Mouse (Mus musculus) ovary, postnatal 10 days (tissue): ENCODE measurements at regions not wholly inside any gene's neighbourhood (a gene's known extent, or its start where the extent isn't known, plus 50 kb on each side); places are given as distances from the start of the nearest gene placed in this dataset.
"Not testable (repeated sequence)": the region's sequence is repeated elsewhere in the genome, so short reads cannot be mapped to it uniquely, and the experiment has no call there.

Experiments
- DNase-seq: peaks from one replicate; pipeline ENCODE4 v3.0.0; 2022; ENCODE audit warnings: low spot score

GRCm38 (mm10) chr1:14109190-14109482 lies 1984.0 kb downstream of the 4930444P10Rik start:
- DNase-seq, result no peak

- DNase-seq, result no peak
Measured at GRCm38 (mm10) chr1:14108450-14109189, 1984.5 kb downstream of the 4930444P10Rik start.

- not testable (repeated sequence) for DNase-seq
Measured at GRCm38 (mm10) chr1:14105521-14105920, 1987.6 kb downstream of the 4930444P10Rik start.

- DNase-seq, result no peak
Measured at GRCm38 (mm10) chr1:14104529-14104928, 1988.6 kb downstream of the 4930444P10Rik start.

GRCm38 (mm10) chr1:14099031-14099430 lies 1994.1 kb downstream of the 4930444P10Rik start:
- no peak for DNase-seq

- DNase-seq, result no peak
Measured at GRCm38 (mm10) chr1:14097567-14098228, 1995.4 kb downstream of the 4930444P10Rik start.

GRCm38 (mm10) chr1:14064856-14065255 lies 2028.3 kb downstream of the 4930444P10Rik start:
- no peak for DNase-seq

GRCm38 (mm10) chr1:14036163-14036562 lies 2057.0 kb downstream of the 4930444P10Rik start:
- no peak for DNase-seq

- no peak for DNase-seq
Measured at GRCm38 (mm10) chr1:14011484-14011883, 2081.6 kb downstream of the 4930444P10Rik start.

- no peak for DNase-seq
Measured at GRCm38 (mm10) chr1:14010789-14011188, 2082.3 kb downstream of the 4930444P10Rik start.

GRCm38 (mm10) chr1:14002550-14002949 lies 2090.6 kb downstream of the 4930444P10Rik start:
- DNase-seq, result no peak

- no peak for DNase-seq
Measured at GRCm38 (mm10) chr1:14001431-14001830, 2091.7 kb downstream of the 4930444P10Rik start.

- DNase-seq, result no peak
Measured at GRCm38 (mm10) chr1:14000605-14001395, 2092.3 kb downstream of the 4930444P10Rik start.

- DNase-seq, result no peak
Measured at GRCm38 (mm10) chr1:13998178-13998708, 2094.9 kb downstream of the 4930444P10Rik start.

- no peak for DNase-seq
Measured at GRCm38 (mm10) chr1:13993825-13994509, 2099.2 kb downstream of the 4930444P10Rik start.

GRCm38 (mm10) chr1:13992978-13993377 lies 2100.1 kb downstream of the 4930444P10Rik start:
- DNase-seq, result no peak

GRCm38 (mm10) chr1:13989360-13989759 lies 2103.8 kb downstream of the 4930444P10Rik start:
- DNase-seq, result no peak

GRCm38 (mm10) chr1:13984833-13985232 lies 2108.3 kb downstream of the 4930444P10Rik start:
- no peak for DNase-seq

- no peak for DNase-seq
Measured at GRCm38 (mm10) chr1:13980273-13980672, 2112.9 kb downstream of the 4930444P10Rik start.

GRCm38 (mm10) chr1:13978640-13979039 lies 2114.5 kb downstream of the 4930444P10Rik start:
- no peak for DNase-seq

GRCm38 (mm10) chr1:13977207-13977606 lies 2115.9 kb downstream of the 4930444P10Rik start:
- DNase-seq, result no peak

GRCm38 (mm10) chr1:13949241-13949640 lies 2143.9 kb downstream of the 4930444P10Rik start:
- no peak for DNase-seq
